Mouse (Mus musculus) bone marrow macrophage, adult 2 months (primary cell): ENCODE data around the gene Ccl8.

Source experiments
- CTCF ChIP-seq: IDR thresholded peaks from 2 replicates; pipeline ENCODE4 v1.5.1; 2012; ENCODE audit warnings: low read depth, mild to moderate bottlenecking, low read length, moderate library complexity
- POLR2A ChIP-seq: IDR thresholded peaks from 2 replicates; pipeline ENCODE4 v1.6.1; 2012; ENCODE audit warnings: mild to moderate bottlenecking, low read depth, low read length, borderline replicate concordance

DNA sequence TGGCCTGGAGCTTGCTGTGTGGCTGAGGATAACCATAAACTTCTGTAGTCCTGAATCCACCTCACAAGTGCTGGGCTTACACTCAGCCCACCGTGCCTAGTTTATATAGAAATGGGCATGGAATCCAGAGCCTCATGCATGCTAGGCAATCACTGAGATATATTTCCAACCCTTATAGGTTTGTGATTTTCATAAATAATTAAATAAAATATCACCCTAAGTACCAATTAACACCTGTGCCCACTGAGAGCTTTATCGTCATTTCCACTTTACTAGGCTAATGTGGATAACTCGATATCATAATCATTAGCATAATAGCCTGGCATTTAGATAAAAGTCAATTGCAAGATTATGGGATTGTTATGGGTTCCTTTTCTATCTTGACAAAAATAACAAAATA is 30.6 kb upstream of the Ccl8 start:
- TF ChIP-seq CTCF (no peak), POLR2A (no peak)
